Mouse (Mus musculus) brain, embryonic 14.5 days (tissue): ENCODE results near the gene Tenm4. TPM values are rescaled to one million over a fixed set of nuclear protein-coding genes. Genes with fewer than 3 reads are reported as not detected.
A peak's percentile ranks its signal among the peaks of the same experiment; 100 is the strongest.

Source experiments
- DNase-seq: peaks from one replicate; pipeline ENCODE4 v3.0.0-alpha.2; 2011; ENCODE audit warnings: low read depth
- CTCF ChIP-seq: fragments of 200-500 bp; IDR thresholded peaks from 2 replicates; pipeline ENCODE4 v1.5.1; 2012; ENCODE audit warnings: inconsistent platforms, mild to moderate bottlenecking, moderate library complexity, borderline replicate concordance; ENCODE audit not compliant: insufficient read depth, insufficient read length; ENCODE audit errors: extremely low read depth
- POLR2A ChIP-seq: fragments of 200-500 bp; IDR thresholded peaks from 2 replicates; pipeline ENCODE4 v1.6.1; 2012; ENCODE audit warnings: mild to moderate bottlenecking, inconsistent platforms, borderline replicate concordance; ENCODE audit not compliant: poor library complexity, insufficient read depth, insufficient read length, severe bottlenecking; ENCODE audit errors: extremely low read depth
- polyA plus RNA-seq: library from polyadenylated mRNA; depleted of rRNA; stranded (reverse); fragments of >200 nt; gene quantifications from 2 replicates; pipeline ENCODE4 v1.2.3, GENCODE M21; 2012

Tenm4 gene
- polyA plus RNA-seq, 1 experiment: 31.2 TPM

DNA sequence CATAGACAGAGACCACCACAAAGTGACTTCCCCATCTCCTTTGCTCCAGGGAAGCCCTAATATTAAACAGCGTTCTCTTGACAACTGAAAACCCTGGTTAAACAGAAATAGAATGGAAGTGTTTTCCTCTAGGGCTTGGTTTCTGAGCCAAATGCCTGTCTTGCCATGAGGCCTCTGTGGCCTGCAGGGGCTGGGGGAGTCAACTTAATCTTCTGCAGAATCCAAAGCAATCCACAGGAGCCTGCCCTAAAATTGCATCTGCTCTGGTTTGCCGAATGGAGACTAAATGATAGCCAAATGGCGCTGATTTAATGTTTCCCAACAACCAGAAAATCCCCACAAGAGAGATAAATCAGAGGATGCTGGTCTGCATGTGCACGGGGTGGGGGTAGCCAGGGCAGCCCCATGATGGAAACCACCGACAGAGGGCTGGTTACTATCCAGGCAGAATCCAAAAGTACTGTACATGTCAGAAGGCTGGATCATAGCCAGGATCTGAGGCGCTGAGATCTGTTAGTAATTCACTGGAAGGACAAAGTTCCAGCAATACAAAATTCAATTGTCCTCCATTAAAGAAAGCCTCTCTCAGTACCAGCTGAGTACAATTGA lies 663.7 kb downstream of the Tenm4 start:
- peak; percentile 90 for DNase-seq
- TF ChIP-seq CTCF (no peak), POLR2A (no peak)

DNA sequence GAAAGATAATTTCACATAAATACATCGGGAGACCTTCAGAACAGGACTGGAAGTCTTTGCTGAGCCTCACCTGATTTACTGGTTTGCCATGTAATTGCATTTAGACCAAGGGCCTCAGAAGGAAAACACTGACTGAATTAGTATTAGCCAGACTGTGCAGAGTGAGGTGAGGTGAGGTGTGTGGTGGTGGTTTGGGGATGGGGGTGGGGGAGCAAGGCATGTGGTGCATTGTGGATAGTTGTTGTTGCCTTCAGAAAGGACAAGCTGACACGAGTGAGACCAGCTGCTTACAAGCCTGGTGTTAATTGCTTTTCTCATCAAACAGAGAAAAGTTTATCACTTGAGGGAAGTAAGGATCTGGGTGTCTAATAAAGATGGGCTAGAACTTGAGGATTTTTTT lies 664.3 kb downstream of the Tenm4 start:
- TF ChIP-seq CTCF (no peak), POLR2A (no peak)
- DNase-seq: peak; percentile 86

DNA sequence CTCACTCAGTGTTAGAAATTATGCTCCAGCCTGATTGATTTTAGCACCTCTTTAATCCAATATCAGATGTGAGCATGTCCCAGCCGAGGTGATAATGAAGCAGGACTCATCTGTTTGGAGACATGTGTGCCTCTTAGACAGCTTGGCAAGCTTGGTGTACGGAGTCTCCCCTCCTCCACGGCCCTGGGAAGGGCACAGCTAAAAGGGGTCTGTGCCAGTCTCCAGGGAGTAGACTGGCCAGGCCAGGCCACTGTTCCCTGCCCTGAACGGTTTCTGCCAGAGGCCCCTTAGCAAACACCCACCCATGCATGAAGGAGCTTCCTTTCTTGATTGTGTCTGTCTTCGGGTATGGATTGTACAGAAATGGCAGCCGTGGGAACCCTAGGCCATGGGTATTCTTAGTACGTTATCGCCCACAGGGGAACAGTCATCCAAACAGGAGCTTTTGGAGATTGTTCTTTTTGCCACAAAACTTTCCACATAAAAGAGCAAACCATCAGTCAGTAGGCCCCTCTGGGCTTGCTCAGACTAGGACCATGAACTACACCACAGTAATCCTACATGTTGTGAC lies 667.3 kb downstream of the Tenm4 start:
- TF ChIP-seq CTCF: no peak
- TF ChIP-seq POLR2A: no peak
- peak; percentile 92 for DNase-seq

DNA sequence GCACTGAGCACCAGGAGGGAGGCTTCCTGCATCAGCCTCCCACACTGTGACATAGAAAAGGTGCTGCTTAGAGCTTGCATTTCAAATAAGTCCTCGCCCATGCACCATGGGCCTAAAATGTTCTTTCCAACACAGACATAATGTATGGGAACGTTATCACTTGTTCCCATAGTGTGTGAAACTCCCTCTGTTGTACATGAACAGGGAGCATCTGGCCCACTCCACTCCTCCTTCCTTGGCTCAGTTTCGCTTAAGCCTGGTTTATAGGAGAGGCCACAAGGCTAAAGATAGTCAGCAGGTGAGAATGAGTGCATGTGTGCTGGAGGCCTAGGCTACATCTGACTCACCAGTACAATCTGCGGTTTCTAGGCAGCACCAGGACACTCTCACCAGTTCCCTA lies 667.9 kb downstream of the Tenm4 start:
- TF ChIP-seq POLR2A (no peak), CTCF (no peak)
- DNase-seq: no peak

DNA sequence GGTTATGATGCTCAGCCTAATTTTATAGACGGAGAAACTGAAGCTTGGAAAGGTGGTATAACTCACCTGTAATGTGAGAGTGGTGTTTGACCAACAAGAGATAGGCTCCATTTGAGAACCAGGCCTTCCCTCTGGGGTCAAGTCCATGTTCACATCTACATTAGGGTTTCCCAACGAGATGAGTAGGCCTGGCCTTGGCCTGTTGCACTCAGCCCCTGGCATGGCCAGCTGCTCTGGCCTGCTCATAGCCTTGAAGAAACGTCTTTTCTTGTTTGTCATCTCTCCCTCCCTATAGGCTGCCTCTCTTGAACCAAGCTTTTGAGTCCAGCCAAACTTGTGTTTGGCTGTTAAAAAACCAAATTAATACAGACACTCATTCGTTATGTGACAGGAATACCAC lies 668.5 kb downstream of the Tenm4 start:
- no peak for DNase-seq
- TF ChIP-seq CTCF (no peak), POLR2A (no peak)

DNA sequence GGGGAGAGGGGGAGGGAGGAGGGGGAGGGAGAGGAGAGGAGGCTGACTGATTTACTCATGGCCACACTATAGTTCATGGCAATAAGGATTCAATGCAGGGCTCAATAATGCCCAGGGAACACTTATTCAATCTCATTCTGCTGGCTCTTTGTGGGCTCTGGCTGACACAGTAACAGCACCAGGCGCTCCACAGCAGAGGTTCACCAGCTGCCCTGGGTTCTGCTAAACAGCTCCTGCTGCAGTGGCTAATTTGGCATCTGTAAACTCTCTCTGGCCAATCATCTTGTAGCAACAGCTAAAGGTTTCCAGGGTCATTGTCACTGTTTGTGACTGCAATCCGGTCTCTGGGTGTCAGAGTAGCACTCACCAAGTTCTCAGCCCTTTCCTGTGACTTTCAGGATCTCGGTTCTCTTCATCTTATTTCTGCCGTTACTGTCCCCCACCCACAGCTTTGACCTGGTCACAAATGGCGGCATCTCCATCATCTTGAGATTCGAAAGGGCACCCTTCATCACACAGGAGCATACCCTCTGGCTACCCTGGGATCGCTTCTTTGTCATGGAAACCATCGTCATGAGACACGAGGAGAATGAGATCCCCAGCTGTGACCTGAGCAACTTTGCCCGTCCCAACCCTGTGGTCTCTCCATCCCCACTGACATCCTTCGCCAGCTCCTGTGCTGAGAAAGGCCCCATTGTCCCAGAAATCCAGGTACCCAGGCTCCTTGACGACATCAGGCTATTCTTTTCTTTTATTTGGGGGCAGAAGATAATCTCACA lies 671.6 kb downstream of the Tenm4 start:
- DNase-seq: no peak
- no peak for TF ChIP-seq CTCF

DNA sequence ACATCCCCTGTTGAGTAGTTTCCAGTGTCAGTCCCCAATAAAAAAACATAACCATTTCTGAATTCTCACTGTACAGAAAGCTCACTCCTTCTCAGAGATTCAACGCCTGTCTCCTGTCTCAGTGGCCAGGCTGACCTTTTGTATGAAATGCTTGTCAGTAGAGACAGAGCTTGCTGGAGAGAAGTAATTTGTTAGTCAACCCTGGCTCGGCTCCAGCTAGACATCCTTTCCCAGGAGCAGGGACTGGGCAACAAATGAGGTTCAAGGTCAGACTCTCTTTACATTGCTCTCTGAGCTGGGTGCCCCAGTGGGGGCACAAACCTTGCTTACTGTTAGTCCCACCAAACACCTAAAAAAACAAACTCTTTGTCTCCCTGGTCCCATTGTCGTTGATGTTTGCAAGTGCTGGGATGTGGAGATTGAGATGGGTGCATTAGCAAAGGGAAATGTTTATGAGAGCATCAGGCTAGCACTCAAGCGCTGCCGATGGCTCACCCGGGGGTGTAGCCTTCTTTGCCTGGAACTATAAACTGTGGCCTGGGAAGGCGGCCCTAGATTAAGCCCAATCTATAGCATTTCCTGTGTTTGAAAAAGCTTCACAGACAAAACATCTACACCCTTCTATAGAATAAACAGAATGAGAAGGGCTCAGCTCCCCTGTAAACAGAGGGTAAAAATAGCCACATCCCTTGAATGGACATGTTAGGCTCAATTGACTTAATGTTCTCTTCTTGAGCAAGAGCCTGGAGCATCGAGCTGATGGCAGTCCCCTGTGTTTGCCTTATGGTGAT lies 673.3 kb downstream of the Tenm4 start:
- TF ChIP-seq CTCF (no peak), POLR2A (no peak)
- no peak for DNase-seq

DNA sequence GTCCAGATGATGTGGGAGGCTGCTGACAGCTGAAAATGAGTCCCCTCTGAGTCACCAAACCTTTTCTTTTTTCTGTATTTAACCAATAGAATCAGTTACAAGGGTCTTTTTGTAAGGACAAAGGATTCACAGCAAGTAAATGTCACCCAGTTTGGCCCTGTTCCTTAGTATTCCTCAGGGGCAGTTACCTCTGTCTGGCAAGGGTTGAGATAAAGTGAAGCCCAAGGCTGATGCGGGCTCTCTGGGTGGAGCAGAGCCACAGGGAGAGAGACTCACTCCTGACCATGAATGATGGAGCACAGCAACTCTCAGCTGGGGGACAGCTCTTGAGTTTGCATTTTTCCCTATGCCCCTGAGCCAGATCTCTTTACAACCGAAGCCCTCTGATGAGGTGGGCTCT lies 681.7 kb downstream of the Tenm4 start:
- DNase-seq: no peak
- TF ChIP-seq POLR2A: no peak

DNA sequence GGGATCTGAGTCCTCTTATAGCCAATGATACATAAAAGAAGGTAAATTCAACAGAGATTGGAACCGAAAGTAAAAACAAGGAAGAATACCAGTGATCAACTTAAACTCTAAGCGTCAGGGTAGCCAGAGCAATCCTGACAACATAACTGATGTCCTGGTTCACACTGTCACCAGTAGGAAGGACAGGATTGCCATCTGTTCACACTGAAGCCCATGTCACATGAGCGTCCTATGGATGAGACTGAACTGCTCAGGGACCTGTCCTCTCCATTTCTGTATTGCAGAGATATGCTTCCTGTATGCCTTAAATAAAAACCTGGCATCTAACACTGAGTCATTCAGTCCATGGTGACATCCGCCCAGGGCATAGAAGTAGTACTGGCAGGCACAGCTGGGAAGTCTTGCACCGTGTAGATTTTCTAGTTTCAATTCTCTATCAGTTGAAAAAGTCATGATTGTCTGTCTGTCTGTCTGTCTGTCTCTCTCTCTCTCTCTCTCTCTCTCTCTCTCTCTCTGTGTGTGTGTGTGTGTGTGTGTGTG lies 684.9 kb downstream of the Tenm4 start:
- TF ChIP-seq POLR2A: no peak
- no peak for TF ChIP-seq CTCF
- no peak for DNase-seq

DNA sequence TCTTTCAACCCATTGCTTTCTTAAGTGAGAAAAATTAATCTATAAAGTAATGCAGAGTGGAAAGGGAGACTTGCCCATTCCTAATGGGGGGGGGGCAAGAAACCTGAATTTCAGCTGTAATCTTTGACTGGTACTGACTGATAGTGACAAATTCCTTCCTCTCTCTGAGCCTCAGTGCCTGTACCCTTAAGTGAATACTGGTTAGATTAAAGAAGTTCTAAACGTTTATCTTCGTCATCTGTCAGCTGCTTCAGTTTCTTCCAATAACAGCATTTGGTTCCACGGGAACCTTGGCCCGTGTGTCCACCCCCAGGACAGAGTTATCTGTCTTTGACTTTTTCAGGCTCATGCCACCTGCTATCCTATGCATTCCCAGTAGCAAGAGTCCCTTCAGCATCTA lies 685.5 kb downstream of the Tenm4 start:
- DNase-seq: no peak
- TF ChIP-seq CTCF (no peak), POLR2A (no peak)

DNA sequence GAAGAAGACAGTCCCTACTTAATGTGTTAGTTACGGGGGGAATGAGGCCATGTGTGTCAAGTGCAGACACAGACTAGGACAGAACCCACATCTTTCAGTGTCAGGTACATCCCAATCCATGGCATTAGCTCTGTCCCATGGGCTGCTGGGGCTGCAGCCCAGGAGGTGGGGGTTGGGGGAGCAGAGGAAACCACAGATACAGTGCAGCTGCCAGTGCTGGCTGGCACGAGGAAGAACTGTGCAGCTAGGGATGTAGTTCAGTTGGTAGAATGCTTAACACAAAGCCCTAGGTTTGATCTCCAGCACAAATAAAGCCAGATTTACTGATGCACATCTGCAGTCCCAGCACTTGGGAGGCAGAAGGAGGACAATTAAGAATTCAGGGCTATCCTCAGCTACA lies 688.0 kb downstream of the Tenm4 start:
- DNase-seq: no peak
- TF ChIP-seq CTCF (no peak), POLR2A (no peak)

DNA sequence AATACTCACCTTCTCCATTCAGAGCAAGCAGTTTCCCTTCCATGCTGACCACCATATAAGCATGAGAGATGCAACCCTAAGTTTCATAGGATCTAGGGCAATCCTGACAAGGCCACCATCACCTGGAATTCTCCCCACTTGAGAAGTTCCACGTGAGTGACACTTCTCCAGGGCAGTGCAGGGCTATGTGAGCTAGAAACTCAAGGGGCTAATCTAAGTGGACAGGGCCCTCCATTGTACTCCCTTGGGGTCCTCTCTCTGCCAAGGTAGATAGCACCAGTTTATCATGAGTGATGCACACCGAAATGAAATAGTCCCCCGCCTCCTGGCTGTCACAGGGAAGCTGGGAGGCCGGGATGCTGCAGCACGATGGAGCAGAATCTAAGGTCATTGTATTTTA lies 688.6 kb downstream of the Tenm4 start:
- DNase-seq: no peak
- no peak for TF ChIP-seq POLR2A
- no peak for TF ChIP-seq CTCF

DNA sequence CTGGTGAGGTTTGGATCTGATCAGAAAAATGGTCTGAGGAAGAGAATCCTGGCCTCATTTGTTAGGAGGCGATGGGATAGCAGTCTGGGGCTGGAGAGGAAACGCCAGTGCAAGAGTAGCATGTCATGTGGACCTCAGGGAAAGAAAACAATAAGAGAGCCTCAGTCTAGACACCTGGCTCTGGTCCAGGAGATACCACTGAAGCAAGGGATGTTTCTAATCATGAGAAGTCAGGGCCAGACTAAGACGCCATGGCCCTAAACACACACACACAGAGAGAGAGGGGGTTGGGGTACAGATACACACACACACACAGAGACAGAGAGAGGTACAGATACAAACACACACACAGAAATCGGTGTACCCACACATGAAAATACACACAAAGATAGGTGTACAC lies 689.6 kb downstream of the Tenm4 start:
- peak; percentile 39 for DNase-seq
- TF ChIP-seq CTCF (no peak), POLR2A (no peak)
